Mouse (Mus musculus) heart, embryonic 16.5 days (tissue): ENCODE measurements around the gene Lrpap1. TPM values are rescaled to one million over a fixed set of nuclear protein-coding genes. Genes with fewer than 3 reads are reported as not detected.
A peak's percentile ranks its signal among the peaks of the same experiment; 100 is the strongest.

Source experiments
- ATAC-seq: fragments of 200-750 bp; cut with Nextera tagmentation; replicated peaks from 2 replicates; pipeline ENCODE4 v1.8.0; 2017; ENCODE audit warnings: moderate number of reproducible peaks; ENCODE audit not compliant: insufficient read depth, low FRiP score; ENCODE audit errors: extremely low read depth
- H3K27ac ChIP-seq: fragments of 300-500 bp; sonication (generic); 2 replicates; pipeline ENCODE4 v1.5.1; 2014; ENCODE audit warnings: mild to moderate bottlenecking, low read length, control low read depth, moderate library complexity
- H3K27me3 ChIP-seq: fragments of 300-500 bp; sonication (generic); 2 replicates; pipeline ENCODE4 v1.6.1; 2014; ENCODE audit warnings: low read length, mixed read lengths; ENCODE audit not compliant: control insufficient read depth, insufficient read depth
- H3K36me3 ChIP-seq: fragments of 300-500 bp; sonication (generic); 2 replicates; pipeline ENCODE4 v1.6.1; 2014; ENCODE audit not compliant: control insufficient read depth, insufficient read depth
- H3K4me1 ChIP-seq: fragments of 300-500 bp; sonication (generic); 2 replicates; pipeline ENCODE4 v1.6.1; 2014; ENCODE audit warnings: low read length, mixed read lengths; ENCODE audit not compliant: control insufficient read depth, insufficient read depth
- H3K4me2 ChIP-seq: fragments of 300-500 bp; sonication (generic); 2 replicates; pipeline ENCODE4 v1.6.1; 2014; ENCODE audit warnings: low read depth, mild to moderate bottlenecking, control low read depth, low read length
- H3K4me3 ChIP-seq: fragments of 300-500 bp; sonication (generic); 2 replicates; pipeline ENCODE4 v1.5.1; 2014; ENCODE audit warnings: mild to moderate bottlenecking, control low read depth, low read length
- H3K9ac ChIP-seq: fragments of 300-500 bp; sonication (generic); 2 replicates; pipeline ENCODE4 v1.6.1; 2014; ENCODE audit warnings: low read length, control low read depth
- H3K9me3 ChIP-seq: fragments of 300-500 bp; sonication (generic); replicated peaks from 2 replicates; pipeline ENCODE4 v1.6.1; 2016; ENCODE audit warnings: low read length; ENCODE audit not compliant: control insufficient read depth
- WGBS: fragments of 180-500 bp; shearing (Covaris S2); extraction: QIAGEN DNeasy Blood & Tissue Kit; methylation state at CpG from one replicate; pipeline ENCODE4 v1.1.7; 2014; 5-methylcytosine and 5-hydroxymethylcytosine counted together
- polyA plus RNA-seq: library from polyadenylated mRNA; unstranded; fragments of >200 nt; fragmentation: Nextera tagmentation; extraction: Ambion mirVana; gene quantifications from 2 replicates; pipeline ENCODE4 v1.2.1, GENCODE M21; 2015

The Lrpap1 gene
- polyA plus RNA-seq, 1 experiment from 2014 or later, result 131 TPM

- Histone ChIP-seq H3K4me1 (no peaks in the 10 kb centered on the region), H3K4me2 (no peak overlapping the region), H3K36me3 (no peaks in the 10 kb centered on the region), H3K9ac (no peak overlapping the region), H3K27me3 (no peaks in the 10 kb centered on the region), H3K27ac (no peak overlapping the region), H3K9me3 (no peaks in the 10 kb centered on the region), H3K4me3 (no peak overlapping the region)
- no peak for ATAC-seq
- 3% methylated on average over 1 of the region's 1 CpGs for WGBS
These were observed 25.7 kb upstream of the Lrpap1 start for GRCm38 (mm10) chr5:35131237-35131636.

- Histone ChIP-seq H3K36me3 (no peaks in the 10 kb centered on the region), H3K4me3 (no peak overlapping the region), H3K27ac (no peak overlapping the region), H3K4me2 (no peak overlapping the region), H3K9me3 (no peaks in the 10 kb centered on the region), H3K4me1 (no peaks in the 10 kb centered on the region), H3K9ac (no peak overlapping the region), H3K27me3 (no peaks in the 10 kb centered on the region)
- ATAC-seq, result no peak
- WGBS, result 84% methylated on average over 7 of the region's 7 CpGs
These were observed 24.2 kb upstream of the Lrpap1 start for GRCm38 (mm10) chr5:35129767-35130191.

GRCm38 (mm10) chr5:35129208-35129607 lies 23.6 kb upstream of the Lrpap1 start:
- H3K27ac ChIP-seq, result no peak overlapping the region
- no peak overlapping the region for H3K9ac ChIP-seq
- no peaks in the 10 kb centered on the region for H3K9me3 ChIP-seq
- 79% methylated on average over 16 of the region's 16 CpGs for WGBS
- no peaks in the 10 kb centered on the region for H3K27me3 ChIP-seq
- H3K36me3 ChIP-seq, result no peaks in the 10 kb centered on the region
- no peak for ATAC-seq
- no peak overlapping the region for H3K4me3 ChIP-seq
- no peak overlapping the region for H3K4me2 ChIP-seq
- no peaks in the 10 kb centered on the region for H3K4me1 ChIP-seq

GRCm38 (mm10) chr5:35120024-35120423 lies 14.5 kb upstream of the Lrpap1 start:
- Histone ChIP-seq H3K4me2 (no peak overlapping the region), H3K27me3 (no peaks in the 10 kb centered on the region; the same call in 1 of the 2 replicates), H3K9ac (no peak overlapping the region), H3K27ac (no peak overlapping the region), H3K4me1 (peaks cover 13% of the 10 kb centered on the region), H3K36me3 (no peaks in the 10 kb centered on the region), H3K4me3 (no peak overlapping the region), H3K9me3 (no peaks in the 10 kb centered on the region)
- WGBS, result 87% methylated on average over 8 of the region's 8 CpGs
- ATAC-seq, result no peak

GRCm38 (mm10) chr5:35118418-35118817 lies 12.9 kb upstream of the Lrpap1 start:
- Histone ChIP-seq H3K27me3 (no peaks in the 10 kb centered on the region; the same call in 1 of the 2 replicates), H3K4me2 (no peak overlapping the region), H3K27ac (no peak overlapping the region), H3K9ac (no peak overlapping the region), H3K36me3 (no peaks in the 10 kb centered on the region), H3K4me3 (no peak overlapping the region), H3K9me3 (no peaks in the 10 kb centered on the region), H3K4me1 (peaks cover 13% of the 10 kb centered on the region)
- 68% methylated on average over 2 of the region's 2 CpGs for WGBS
- peak; percentile 49; the same call in 1 of the 2 replicates for ATAC-seq

- Histone ChIP-seq H3K36me3 (no peaks in the 10 kb centered on the region), H3K9me3 (no peaks in the 10 kb centered on the region), H3K4me3 (no peak overlapping the region), H3K9ac (no peak overlapping the region), H3K4me2 (no peak overlapping the region), H3K27me3 (no peaks in the 10 kb centered on the region; the same call in 1 of the 2 replicates), H3K27ac (no peak overlapping the region), H3K4me1 (peaks cover 13% of the 10 kb centered on the region)
- 48% methylated on average over 3 of the region's 3 CpGs for WGBS
- ATAC-seq, result no peak
These were observed 12.1 kb upstream of the Lrpap1 start for GRCm38 (mm10) chr5:35117633-35118032.

- H3K4me1 ChIP-seq, result peaks cover 13% of the 10 kb centered on the region
- no peak overlapping the region for H3K9ac ChIP-seq
- H3K9me3 ChIP-seq, result no peaks in the 10 kb centered on the region
- H3K4me3 ChIP-seq, result no peak overlapping the region
- ATAC-seq, result no peak
- H3K4me2 ChIP-seq, result no peak overlapping the region
- WGBS, result 82% methylated on average over 3 of the region's 3 CpGs
- no peak overlapping the region for H3K27ac ChIP-seq
- no peaks in the 10 kb centered on the region for H3K36me3 ChIP-seq
- no peaks in the 10 kb centered on the region; the same call in 1 of the 2 replicates for H3K27me3 ChIP-seq
These were observed 10.4 kb upstream of the Lrpap1 start for GRCm38 (mm10) chr5:35116002-35116401.

GRCm38 (mm10) chr5:35112444-35112843 lies 6.9 kb upstream of the Lrpap1 start:
- no peak overlapping the region for H3K4me3 ChIP-seq
- H3K9ac ChIP-seq, result no peak overlapping the region
- no peaks in the 10 kb centered on the region for H3K4me1 ChIP-seq
- 52% methylated on average over 4 of the region's 4 CpGs for WGBS
- H3K36me3 ChIP-seq, result no peaks in the 10 kb centered on the region
- no peaks in the 10 kb centered on the region for H3K9me3 ChIP-seq
- ATAC-seq, result no peak
- no peaks in the 10 kb centered on the region; the same call in 1 of the 2 replicates for H3K27me3 ChIP-seq
- H3K27ac ChIP-seq, result no peak overlapping the region
- H3K4me2 ChIP-seq, result no peak overlapping the region

GRCm38 (mm10) chr5:35105922-35106298 lies 344 bp upstream of the Lrpap1 start:
- 8% methylated on average over 11 of the region's 11 CpGs for WGBS
- Histone ChIP-seq H3K27ac (peak overlapping the region; percentile 30; the same call in 1 of the 2 replicates), H3K9me3 (no peaks in the 10 kb centered on the region), H3K4me3 (peak overlapping the region; percentile 81), H3K36me3 (peaks cover 15% of the 10 kb centered on the region), H3K4me1 (peaks cover 17% of the 10 kb centered on the region), H3K4me2 (peak overlapping the region; percentile 79), H3K9ac (peak overlapping the region; percentile 23), H3K27me3 (no peaks in the 10 kb centered on the region)
- ATAC-seq, result peak; percentile 61
